Mouse (Mus musculus) MEL (cell line): ENCODE measurements at regions not wholly inside any gene's neighbourhood (a gene's known extent, or its start where the extent isn't known, plus 50 kb on each side); places are given as distances from the start of the nearest gene placed in this dataset.

ENCODE experiments used
- DNase-seq: peaks from one replicate; pipeline ENCODE4 v3.0.0; 2011; ENCODE audit warnings: low read depth, low spot score
- H3K27ac ChIP-seq: 2 replicates; pipeline ENCODE4 v1.5.1; 2012; ENCODE audit warnings: low read depth, mild to moderate bottlenecking, control low read depth, low read length, moderate library complexity; ENCODE audit not compliant: control insufficient read depth
- H3K27me3 ChIP-seq, 2 experiments: fragments of 150-350 bp in 1 of 2; sonication (generic) in 1 of 2; 2 replicates each; pipeline ENCODE4 v1.6.1; 2012; ENCODE audit warnings: low read length in 2 of 2, mild to moderate bottlenecking in 2 of 2, improper control_type of control experiment in 1 of 2, moderate library complexity in 1 of 2; ENCODE audit not compliant: insufficient read depth in 2 of 2, control insufficient read depth in 1 of 2
- H3K36me3 ChIP-seq, 2 experiments: 2 replicates each; pipeline ENCODE4 v1.6.1; 2012 to 2014; ENCODE audit warnings: low read length in 2 of 2, improper control_type of control experiment in 1 of 2, inconsistent platforms in 1 of 2, mild to moderate bottlenecking in 1 of 2; ENCODE audit not compliant: insufficient read depth in 2 of 2, control insufficient read depth in 1 of 2
- H3K4me1 ChIP-seq, 2 experiments: fragments of 150-350 bp in 1 of 2; sonication (generic) in 1 of 2; 2 replicates each; pipeline ENCODE4 v1.6.1; 2012; ENCODE audit warnings: low read length in 2 of 2, improper control_type of control experiment in 1 of 2, mild to moderate bottlenecking in 1 of 2; ENCODE audit not compliant: insufficient read depth in 2 of 2, control insufficient read depth in 1 of 2
- H3K4me3 ChIP-seq, 2 experiments: fragments of 150-350 bp in 1 of 2; sonication (generic) in 1 of 2; 2 replicates each; pipeline ENCODE4 v1.5.1; 2012; ENCODE audit warnings: low read depth in 2 of 2, low read length in 2 of 2, mild to moderate bottlenecking in 2 of 2, moderate library complexity in 2 of 2, control low read depth in 1 of 2, improper control_type of control experiment in 1 of 2; ENCODE audit not compliant: control insufficient read depth in 1 of 2, insufficient read depth in 1 of 2
- H3K79me2 ChIP-seq: 2 replicates; pipeline ENCODE4 v1.6.1; 2012; ENCODE audit warnings: mild to moderate bottlenecking, low read length, moderate library complexity; ENCODE audit not compliant: control insufficient read depth, poor library complexity, insufficient read depth
- H3K9ac ChIP-seq: 2 replicates; pipeline ENCODE4 v1.6.1; 2012; ENCODE audit warnings: low read depth, mild to moderate bottlenecking, control low read depth, low read length, moderate library complexity; ENCODE audit not compliant: control insufficient read depth, poor library complexity, severe bottlenecking
- H3K9me3 ChIP-seq: fragments of 150-350 bp; sonication (generic); replicated peaks from 2 replicates; pipeline ENCODE4 v1.6.1; 2012; ENCODE audit warnings: mild to moderate bottlenecking, low read length, improper control_type of control experiment, moderate library complexity; ENCODE audit not compliant: insufficient read depth
- BHLHE40 ChIP-seq: IDR thresholded peaks from 2 replicates; pipeline ENCODE4 v1.6.1; 2012; ENCODE audit warnings: low read depth, mild to moderate bottlenecking, inconsistent platforms, low read length, improper control_type of control experiment, borderline replicate concordance
- ELF1 ChIP-seq: IDR thresholded peaks from 2 replicates; pipeline ENCODE4 v1.6.1; 2014; ENCODE audit warnings: low read depth, mild to moderate bottlenecking, inconsistent platforms, low read length, improper control_type of control experiment, moderate library complexity
- EP300 ChIP-seq, 2 experiments: IDR thresholded peaks; 2 replicates each; pipeline ENCODE4 v1.6.1; 2011; ENCODE audit warnings: improper control_type of control experiment in 2 of 2, low read length in 2 of 2, low read depth in 1 of 2, mild to moderate bottlenecking in 1 of 2
- ETS1 ChIP-seq: IDR thresholded peaks from 2 replicates; pipeline ENCODE4 v1.6.1; 2012; ENCODE audit warnings: low read depth, mild to moderate bottlenecking, inconsistent platforms, low read length, improper control_type of control experiment, moderate library complexity
- GABPA ChIP-seq: IDR thresholded peaks from 2 replicates; pipeline ENCODE4 v1.6.1; 2012; ENCODE audit warnings: low read depth, mild to moderate bottlenecking, inconsistent platforms, low read length, improper control_type of control experiment, moderate library complexity
- HCFC1 ChIP-seq: IDR thresholded peaks from 2 replicates; pipeline ENCODE4 v1.6.1; 2012; ENCODE audit warnings: low read depth, mild to moderate bottlenecking, inconsistent platforms, low read length, improper control_type of control experiment, moderate library complexity
- JUND ChIP-seq: IDR thresholded peaks from 2 replicates; pipeline ENCODE4 v1.6.1; 2011; ENCODE audit warnings: low read depth, mild to moderate bottlenecking, improper control_type of control experiment, low read length
- MAZ ChIP-seq: IDR thresholded peaks from 2 replicates; pipeline ENCODE4 v1.6.1; 2012; ENCODE audit warnings: low read depth, mild to moderate bottlenecking, inconsistent platforms, low read length, improper control_type of control experiment
- MEF2A ChIP-seq: IDR thresholded peaks from 2 replicates; pipeline ENCODE4 v1.6.1; 2014; ENCODE audit warnings: low read depth, mild to moderate bottlenecking, inconsistent platforms, low read length, improper control_type of control experiment; ENCODE audit not compliant: poor library complexity, insufficient replicate concordance, severe bottlenecking; ENCODE audit errors: extremely low read depth
- MXI1 ChIP-seq: IDR thresholded peaks from 2 replicates; pipeline ENCODE4 v1.6.1; 2011; ENCODE audit warnings: mild to moderate bottlenecking, low read depth, low read length, improper control_type of control experiment
- MYC ChIP-seq: IDR thresholded peaks from 2 replicates; pipeline ENCODE4 v1.6.1; 2011; ENCODE audit warnings: low read depth, mild to moderate bottlenecking, low read length, improper control_type of control experiment, moderate library complexity
- NELFE ChIP-seq: IDR thresholded peaks from 2 replicates; pipeline ENCODE4 v1.6.1; 2011; ENCODE audit warnings: low read depth, low read length, improper control_type of control experiment
- NRF1 ChIP-seq: IDR thresholded peaks from 2 replicates; pipeline ENCODE4 v1.6.1; 2014; ENCODE audit warnings: low read depth, mild to moderate bottlenecking, inconsistent platforms, low read length, improper control_type of control experiment, moderate library complexity; ENCODE audit not compliant: poor library complexity, insufficient read depth, severe bottlenecking
- POLR2A ChIP-seq, 2 experiments: IDR thresholded peaks; 2 replicates each; pipeline ENCODE4 v1.6.1; 2011 to 2012; ENCODE audit warnings: low read length in 2 of 2, mild to moderate bottlenecking in 2 of 2, control low read depth in 1 of 2, improper control_type of control experiment in 1 of 2, low read depth in 1 of 2, moderate library complexity in 1 of 2; ENCODE audit not compliant: control insufficient read depth in 1 of 2, insufficient read depth in 1 of 2, poor library complexity in 1 of 2
- POLR2AphosphoS2 ChIP-seq: IDR thresholded peaks from 2 replicates; pipeline ENCODE4 v1.6.1; 2011; ENCODE audit warnings: low read length, improper control_type of control experiment
- RAD21 ChIP-seq: IDR thresholded peaks from 2 replicates; pipeline ENCODE4 v1.6.1; 2011; ENCODE audit warnings: mild to moderate bottlenecking, low read depth, low read length, improper control_type of control experiment
- SIN3A ChIP-seq: IDR thresholded peaks from 2 replicates; pipeline ENCODE4 v1.6.1; 2012; ENCODE audit warnings: low read length, improper control_type of control experiment, inconsistent platforms
- SMC3 ChIP-seq: IDR thresholded peaks from 2 replicates; pipeline ENCODE4 v1.6.1; 2011; ENCODE audit warnings: low read depth, low read length, improper control_type of control experiment
- TCF12 ChIP-seq: IDR thresholded peaks from 2 replicates; pipeline ENCODE4 v1.6.1; 2014; ENCODE audit warnings: low read depth, mild to moderate bottlenecking, inconsistent platforms, low read length, improper control_type of control experiment, moderate library complexity
- USF1 ChIP-seq: IDR thresholded peaks from 2 replicates; pipeline ENCODE4 v1.6.1; 2014; ENCODE audit warnings: low read depth, mild to moderate bottlenecking, inconsistent platforms, low read length, improper control_type of control experiment, moderate library complexity
- ZKSCAN1 ChIP-seq: IDR thresholded peaks from 2 replicates; pipeline ENCODE4 v1.6.1; 2012; ENCODE audit warnings: low read depth, mild to moderate bottlenecking, inconsistent platforms, low read length, improper control_type of control experiment, moderate library complexity
- ZMIZ1 ChIP-seq: IDR thresholded peaks from 2 replicates; pipeline ENCODE4 v1.6.1; 2012; ENCODE audit warnings: low read depth, mild to moderate bottlenecking, inconsistent platforms, low read length, improper control_type of control experiment, moderate library complexity
- ZNF384 ChIP-seq: IDR thresholded peaks from 2 replicates; pipeline ENCODE4 v1.6.1; 2012; ENCODE audit warnings: low read depth, mild to moderate bottlenecking, inconsistent platforms, low read length, improper control_type of control experiment

GRCm38 (mm10) chr15:10876328-10876727 is 75.8 kb upstream of the C1qtnf3 start:
- H3K9ac ChIP-seq = no peak overlapping the region
- 0 out of 4 replicates have a peak, but pooled peaks cover 0 to 2% of the 10 kb centered on the region in 2 experiments for H3K4me1 ChIP-seq
- no peaks in the 10 kb centered on the region for H3K9me3 ChIP-seq
- no peaks in the 10 kb centered on the region for H3K27me3 ChIP-seq
- H3K27ac ChIP-seq = no peak overlapping the region
- DNase-seq = no peak
- H3K4me3 ChIP-seq = no peak overlapping the region
- H3K36me3 ChIP-seq = no peaks in the 10 kb centered on the region
- no peaks in the 10 kb centered on the region for H3K79me2 ChIP-seq
- TF ChIP-seq ZNF384 (no peak), ELF1 (no peak), EP300 (IDR thresholded peaks at IDR 0.05; ENCODE audit: low read depth in 1 of 2, low read length in 2 of 2) (no peak), USF1 (no peak), MAZ (no peak), ZMIZ1 (no peak), RAD21 (no peak), MYC (no peak)

DNA sequence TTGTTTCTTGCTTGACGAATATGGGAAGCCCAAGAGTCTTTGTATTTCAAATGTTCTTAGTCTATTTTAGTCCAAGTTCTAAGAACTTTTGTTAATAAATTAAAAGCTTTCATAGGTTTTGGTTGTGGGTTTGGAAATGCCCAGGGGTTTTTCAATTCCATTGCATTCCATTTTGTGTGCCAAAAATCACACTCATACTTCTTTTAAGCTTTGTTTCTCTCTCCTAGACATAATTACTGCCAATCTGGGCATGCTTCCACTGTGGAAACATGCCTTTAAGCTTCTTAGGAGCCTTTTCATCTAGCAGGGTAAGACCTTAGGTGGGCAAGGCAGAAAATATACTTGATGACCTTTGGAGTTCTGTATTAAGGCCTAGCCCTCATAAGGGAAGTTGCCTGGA is 70.4 kb upstream of the C1qtnf3 start:
- H3K4me1 ChIP-seq = no peaks in the 10 kb centered on the region
- TF ChIP-seq POLR2AphosphoS2 = no peak
- TF ChIP-seq SIN3A = no peak
- TF ChIP-seq RAD21 = no peak
- no peak for TF ChIP-seq SMC3
- TF ChIP-seq ZKSCAN1 = no peak
- no peak for TF ChIP-seq HCFC1
- TF ChIP-seq MXI1 = no peak
- TF ChIP-seq MEF2A = no peak
- no peak for TF ChIP-seq NELFE
- no peak for TF ChIP-seq ETS1
- no peak for TF ChIP-seq EP300 (IDR thresholded peaks at IDR 0.05; ENCODE audit: low read depth in 1 of 2, low read length in 2 of 2)
- no peak for TF ChIP-seq GABPA
- no peak for TF ChIP-seq JUND
- TF ChIP-seq BHLHE40 = no peak
- TF ChIP-seq TCF12 = no peak
- no peak for TF ChIP-seq POLR2A (IDR thresholded peaks at IDR 0.05; ENCODE audit: control insufficient read depth in 1 of 2, insufficient read depth in 1 of 2, low read depth in 1 of 2, low read length in 2 of 2, poor library complexity in 1 of 2)
- no peak for TF ChIP-seq NRF1
- no peaks in the 10 kb centered on the region for H3K9me3 ChIP-seq
- DNase-seq = no peak
- no peak overlapping the region for H3K4me3 ChIP-seq
- H3K27ac ChIP-seq = no peak overlapping the region
- no peaks in the 10 kb centered on the region for H3K36me3 ChIP-seq
- no peaks in the 10 kb centered on the region for H3K79me2 ChIP-seq
- H3K9ac ChIP-seq = no peak overlapping the region
- no peaks in the 10 kb centered on the region for H3K27me3 ChIP-seq
